Mouse (Mus musculus) T-helper 17 cell (primary cell): Measurements from ENCODE around the gene Cyp3a16.
"Not testable (repeated sequence)": the region's sequence is repeated elsewhere in the genome, so short reads cannot be mapped to it uniquely, and the experiment has no call there.

Experiments
- in situ Hi-C, 2 experiments: fragments of 300-600 bp; cut with MboI, MseI; formaldehyde crosslinking; loops; 1 replicate in 1 of 2; 2 replicates in 1 of 2; pipeline ENCODE4 v1.15.1; 2025; ENCODE audit warnings: high pct_unique_total_duplicates in 2 of 2

Cyp3a16 gene

DNA sequence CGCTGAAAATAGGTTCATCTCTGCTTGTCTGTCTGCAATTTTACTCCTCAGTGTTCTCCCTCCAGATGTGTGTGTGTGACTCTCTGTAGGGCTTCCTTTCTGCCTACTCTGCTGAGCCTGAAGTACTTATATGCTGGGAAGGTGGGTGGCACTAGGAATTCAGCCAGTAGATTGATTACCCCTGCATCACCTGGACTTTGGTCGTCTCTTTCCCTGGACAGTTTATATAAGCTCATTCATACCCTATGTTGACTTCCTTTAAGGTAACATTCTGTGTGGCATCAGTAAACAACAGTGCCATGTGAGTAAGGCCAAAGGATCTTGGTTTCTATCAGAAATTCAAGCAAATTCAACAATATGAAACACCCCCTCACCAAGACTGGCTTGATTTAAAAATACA is at the start of gene Cyp3a16:
TSS of gene Cyp3a16 (minus strand) at position 101 of the 400 bp plus-strand sequence.
- in situ Hi-C loops, result loop anchor here in 1 of 2 experiments (5.0 kb wide), 1 partner anchor 253 kb away; the partner anchor contains the start of gene Cyp3a41a

GRCm38 (mm10) chr5:145490300-145490699 is 20.8 kb upstream of the Cyp3a16 start:
- in situ Hi-C loops, result no loop called here

- in situ Hi-C loops, result no loop called here
Observed at GRCm38 (mm10) chr5:145464304-145465088, 5.0 kb downstream of the Cyp3a16 start.

GRCm38 (mm10) chr5:145462321-145462720 is 7.2 kb downstream of the Cyp3a16 start:
- in situ Hi-C loops, result no loop called here

- in situ Hi-C loops, result no loop called here
Observed at GRCm38 (mm10) chr5:145454389-145454788, 15.1 kb downstream of the Cyp3a16 start.

GRCm38 (mm10) chr5:145433688-145434087 is 35.8 kb downstream of the Cyp3a16 start:
- in situ Hi-C loops, result no loop called here

GRCm38 (mm10) chr5:145431004-145431403 is 38.5 kb downstream of the Cyp3a16 start:
- in situ Hi-C loops, result no loop called here

- in situ Hi-C loops, result no loop called here
Observed at GRCm38 (mm10) chr5:145422287-145422686, 47.2 kb downstream of the Cyp3a16 start.

GRCm38 (mm10) chr5:145415416-145415815 is 54.1 kb downstream of the Cyp3a16 start:
- in situ Hi-C loops, result not testable (repeated sequence)
